Mouse (Mus musculus) limb, embryonic 13.5 days (tissue): ENCODE results near the gene Fnbp4. TPM values are rescaled to one million over a fixed set of nuclear protein-coding genes. Genes with fewer than 3 reads are reported as not detected.

ENCODE experiments used
- polyA plus RNA-seq: library from polyadenylated mRNA; unstranded; fragments of >200 nt; fragmentation: Nextera tagmentation; extraction: Ambion mirVana; gene quantifications from 2 replicates; pipeline ENCODE4 v1.2.1, GENCODE M21; 2015

Gene Fnbp4
- polyA plus RNA-seq, 1 experiment from 2014 or later: 122 TPM

Other genes with a start within 250 kb of the Fnbp4 start
- gene Ptprj, start 164.7 kb upstream of the Fnbp4 start, polyA plus RNA-seq: 1.3 and 1.6 TPM in 2 replicates
- 40.3 and 44.8 TPM in 2 replicates for gene Nup160, start 68.2 kb upstream of the Fnbp4 start, polyA plus RNA-seq
- gene Agbl2, start 37.4 kb downstream of the Fnbp4 start, polyA plus RNA-seq: 1.2 and 1.4 TPM in 2 replicates
- 200 and 206 TPM in 2 replicates for gene Mtch2, start 101.8 kb downstream of the Fnbp4 start, polyA plus RNA-seq
- 26.8 and 27.0 TPM in 2 replicates for gene C1qtnf4, start 140.5 kb downstream of the Fnbp4 start, polyA plus RNA-seq
- 46.0 and 49.2 TPM in 2 replicates for gene Kbtbd4, start 159.4 kb downstream of the Fnbp4 start, polyA plus RNA-seq
- gene Ndufs3, start 159.5 kb downstream of the Fnbp4 start, polyA plus RNA-seq: 215 and 224 TPM in 2 replicates
- 80.3 and 89.7 TPM in 2 replicates for gene Celf1, start 195.0 kb downstream of the Fnbp4 start, polyA plus RNA-seq